Mouse (Mus musculus) G1E (cell line): ENCODE results near the gene Blzf1.

Source experiments
- CTCF ChIP-seq: IDR thresholded peaks from 2 replicates; pipeline ENCODE4 v1.5.1; 2012; ENCODE audit warnings: low read depth, low read length, inconsistent platforms, mixed read lengths
- GATA1 ChIP-seq: IDR thresholded peaks from 2 replicates; pipeline ENCODE4 v1.6.1; 2012; ENCODE audit warnings: borderline replicate concordance, low read length, inconsistent platforms, mixed read lengths
- GATA2 ChIP-seq: IDR thresholded peaks from 2 replicates; pipeline ENCODE4 v1.6.1; 2012; ENCODE audit warnings: low read depth, low read length, inconsistent platforms, borderline replicate concordance
- TAL1 ChIP-seq: conservative IDR thresholded peaks from 2 replicates; pipeline ENCODE4 v1.6.1; 2012; ENCODE audit warnings: low read depth, low read length, inconsistent platforms, mixed read lengths

GRCm38 (mm10) chr1:164327764-164328163, 20.5 kb upstream of the Blzf1 start:
- no peak for TF ChIP-seq CTCF
- TF ChIP-seq TAL1, result no peak
- TF ChIP-seq GATA2, result no peak
- TF ChIP-seq GATA1, result no peak
